Mouse (Mus musculus): ENCODE measurements around the gene Cacng2. TPM values are rescaled to one million over a fixed set of nuclear protein-coding genes. Genes with fewer than 3 reads are reported as not detected.

Gene Cacng2
- polyA plus RNA-seq, 1 experiment from 2014 or later = 0.04 TPM

- WGBS = 84% methylated on average over 10 of the region's 10 CpGs
- no peaks in the 10 kb centered on the region for H3K27me3 ChIP-seq
- ATAC-seq (ENCODE audit: insufficient number of reproducible peaks, low FRiP score, low TSS enrichment, low read depth) = no peak
These were observed 69.1 kb downstream of the Cacng2 start for GRCm38 (mm10) chr15:78050682-78051081.

DNA sequence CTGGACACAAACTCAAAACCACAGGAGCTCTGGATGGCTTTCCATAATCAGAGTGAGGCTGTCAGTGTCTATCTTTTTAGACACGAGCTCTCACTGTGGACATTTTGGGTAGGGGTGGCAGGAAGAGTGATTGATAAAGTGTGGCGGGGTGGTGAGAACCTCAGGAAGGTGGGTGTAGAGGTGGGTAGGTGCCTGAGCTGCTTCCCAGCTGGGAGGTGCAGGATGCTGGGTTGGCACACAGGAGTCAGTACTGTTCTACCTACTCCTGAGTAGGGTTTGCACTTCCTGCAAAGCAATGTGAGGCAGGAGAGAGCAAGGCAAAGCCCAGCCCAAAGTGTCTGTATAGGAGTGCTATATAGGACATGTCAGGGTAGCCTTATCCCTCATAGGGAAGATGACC is 69.9 kb downstream of the Cacng2 start:
- Histone ChIP-seq H3K4me1 (no peaks in the 10 kb centered on the region), H3K9me3 (replicated peaks) (no peaks in the 10 kb centered on the region), H3K4me2 (replicated peaks) (no peak overlapping the region), H3K4me3 (replicated peaks) (no peak overlapping the region), H3K36me3 (no peaks in the 10 kb centered on the region), H3K27me3 (no peaks in the 10 kb centered on the region), H3K27ac (replicated peaks) (no peak overlapping the region), H3K9ac (no peak overlapping the region)
- 77% methylated on average over 2 of the region's 2 CpGs for WGBS
- no peak for ATAC-seq (ENCODE audit: insufficient number of reproducible peaks, low FRiP score, low TSS enrichment, low read depth)

More at GRCm38 (mm10) chr15:78050682-78051081, 69.1 kb downstream of the Cacng2 start:
- no peak overlapping the region for H3K9ac ChIP-seq
- no peaks in the 10 kb centered on the region for H3K4me1 ChIP-seq
- H3K27ac ChIP-seq (replicated peaks) = no peak overlapping the region
- H3K9me3 ChIP-seq (replicated peaks) = no peaks in the 10 kb centered on the region
- H3K4me3 ChIP-seq (replicated peaks) = no peak overlapping the region
- no peak overlapping the region for H3K4me2 ChIP-seq (replicated peaks)
- H3K36me3 ChIP-seq = no peaks in the 10 kb centered on the region

DNA sequence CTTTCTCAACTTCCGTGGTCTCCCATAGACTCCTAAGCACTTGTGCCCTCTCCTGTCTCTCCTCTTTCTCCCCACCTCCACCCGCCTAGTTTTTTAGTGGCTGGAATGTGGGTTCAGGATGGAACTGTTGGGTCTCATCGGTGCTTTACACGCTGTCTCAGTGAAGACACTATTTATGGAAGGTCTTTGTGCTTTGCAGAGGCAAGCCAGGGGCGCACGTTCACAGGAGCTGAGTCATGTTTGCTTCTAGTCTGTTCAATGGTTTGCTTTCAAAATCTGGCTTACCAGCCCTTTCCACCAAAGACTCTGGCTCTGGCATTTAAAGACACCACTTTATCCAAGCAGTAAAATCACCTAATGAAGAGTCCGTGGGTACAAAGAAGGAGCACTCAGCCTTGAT is 74.0 kb downstream of the Cacng2 start:
- ATAC-seq (ENCODE audit: insufficient number of reproducible peaks, low FRiP score, low TSS enrichment, low read depth) = no peak
- Histone ChIP-seq H3K4me3 (replicated peaks) (no peak overlapping the region), H3K9ac (no peak overlapping the region), H3K27me3 (no peaks in the 10 kb centered on the region), H3K4me1 (no peaks in the 10 kb centered on the region), H3K36me3 (no peaks in the 10 kb centered on the region), H3K9me3 (replicated peaks) (no peaks in the 10 kb centered on the region), H3K27ac (replicated peaks) (no peak overlapping the region), H3K4me2 (replicated peaks) (no peak overlapping the region)
- WGBS = 67% methylated on average over 7 of the region's 7 CpGs

GRCm38 (mm10) chr15:78045314-78045713 is 74.5 kb downstream of the Cacng2 start:
- Histone ChIP-seq H3K4me3 (replicated peaks) (no peak overlapping the region), H3K36me3 (no peaks in the 10 kb centered on the region), H3K9ac (no peak overlapping the region), H3K27ac (replicated peaks) (no peak overlapping the region), H3K4me2 (replicated peaks) (no peak overlapping the region), H3K9me3 (replicated peaks) (no peaks in the 10 kb centered on the region), H3K27me3 (no peaks in the 10 kb centered on the region), H3K4me1 (no peaks in the 10 kb centered on the region)
- ATAC-seq (ENCODE audit: insufficient number of reproducible peaks, low FRiP score, low TSS enrichment, low read depth) = no peak
- 70% methylated on average over 7 of the region's 7 CpGs for WGBS

DNA sequence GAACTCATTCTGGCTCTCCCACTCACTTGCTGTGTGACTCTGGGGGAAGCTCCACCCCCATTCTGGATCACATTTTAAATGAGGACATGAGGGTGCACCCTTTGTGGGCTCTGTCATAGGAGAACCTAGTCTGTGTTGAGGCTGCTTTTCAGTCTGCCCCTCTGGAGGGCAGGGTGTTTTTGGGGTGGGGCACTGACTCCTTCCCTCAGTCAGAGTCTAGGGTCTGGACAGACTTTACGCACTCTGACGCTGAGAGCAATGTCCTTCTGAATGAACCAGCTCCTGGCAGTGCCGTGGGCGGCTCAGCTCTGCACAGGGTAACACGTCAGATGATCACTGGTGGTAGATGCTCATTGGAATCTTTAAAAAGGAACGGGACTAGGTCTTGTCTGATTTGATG is 75.0 kb downstream of the Cacng2 start:
- Histone ChIP-seq H3K4me3 (replicated peaks) (no peak overlapping the region), H3K36me3 (no peaks in the 10 kb centered on the region), H3K9me3 (replicated peaks) (no peaks in the 10 kb centered on the region), H3K4me1 (no peaks in the 10 kb centered on the region), H3K4me2 (replicated peaks) (no peak overlapping the region), H3K9ac (no peak overlapping the region), H3K27ac (replicated peaks) (no peak overlapping the region), H3K27me3 (no peaks in the 10 kb centered on the region)
- ATAC-seq (ENCODE audit: insufficient number of reproducible peaks, low FRiP score, low TSS enrichment, low read depth) = no peak
- 78% methylated on average over 6 of the region's 6 CpGs for WGBS

GRCm38 (mm10) chr15:78042706-78043105 is 77.1 kb downstream of the Cacng2 start:
- Histone ChIP-seq H3K27me3 (no peaks in the 10 kb centered on the region), H3K36me3 (no peaks in the 10 kb centered on the region), H3K4me3 (replicated peaks) (no peak overlapping the region), H3K4me1 (no peaks in the 10 kb centered on the region), H3K9me3 (replicated peaks) (no peaks in the 10 kb centered on the region), H3K4me2 (replicated peaks) (no peak overlapping the region), H3K9ac (no peak overlapping the region), H3K27ac (replicated peaks) (no peak overlapping the region)
- ATAC-seq (ENCODE audit: insufficient number of reproducible peaks, low FRiP score, low TSS enrichment, low read depth) = no peak
- 83% methylated on average over 8 of the region's 8 CpGs for WGBS

GRCm38 (mm10) chr15:78037626-78038025 is 82.2 kb downstream of the Cacng2 start:
- Histone ChIP-seq H3K27me3 (no peaks in the 10 kb centered on the region), H3K4me2 (replicated peaks) (no peak overlapping the region), H3K9ac (no peak overlapping the region), H3K4me3 (replicated peaks) (no peak overlapping the region), H3K27ac (replicated peaks) (no peak overlapping the region), H3K36me3 (no peaks in the 10 kb centered on the region), H3K4me1 (no peaks in the 10 kb centered on the region), H3K9me3 (replicated peaks) (no peaks in the 10 kb centered on the region)
- WGBS = 73% methylated on average over 10 of the region's 10 CpGs
- ATAC-seq (ENCODE audit: insufficient number of reproducible peaks, low FRiP score, low TSS enrichment, low read depth) = no peak

- H3K9ac ChIP-seq = no peak overlapping the region
- no peaks in the 10 kb centered on the region for H3K27me3 ChIP-seq
- no peaks in the 10 kb centered on the region for H3K36me3 ChIP-seq
- H3K9me3 ChIP-seq (replicated peaks) = no peaks in the 10 kb centered on the region
- no peak for ATAC-seq (ENCODE audit: insufficient number of reproducible peaks, low FRiP score, low TSS enrichment, low read depth)
- 67% methylated on average over 2 of the region's 2 CpGs for WGBS
- H3K4me2 ChIP-seq (replicated peaks) = no peak overlapping the region
- H3K4me3 ChIP-seq (replicated peaks) = no peak overlapping the region
- no peak overlapping the region for H3K27ac ChIP-seq (replicated peaks)
- H3K4me1 ChIP-seq = no peaks in the 10 kb centered on the region
These were observed 83.2 kb downstream of the Cacng2 start for GRCm38 (mm10) chr15:78036586-78036985.

DNA sequence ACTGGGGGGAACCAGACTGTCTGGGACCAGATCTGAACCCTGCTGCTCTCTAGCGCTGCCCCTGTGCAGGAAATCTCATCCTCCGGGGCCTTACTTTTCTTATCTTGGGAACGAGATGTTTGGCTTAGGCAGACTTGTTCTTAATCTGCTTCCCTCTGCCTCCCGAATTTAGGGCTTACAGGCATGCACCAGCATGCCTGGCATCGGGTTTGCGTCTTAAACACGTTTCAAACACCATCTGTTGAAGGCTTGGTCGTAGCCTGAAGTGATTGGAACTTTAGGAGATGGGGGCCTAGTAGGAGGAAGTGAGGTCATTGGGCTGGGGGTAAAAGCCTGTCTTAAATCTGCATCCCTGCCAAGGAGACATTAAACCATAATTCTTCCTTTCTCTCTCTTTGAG is 89.9 kb downstream of the Cacng2 start:
- no peaks in the 10 kb centered on the region for H3K4me1 ChIP-seq
- H3K27ac ChIP-seq (replicated peaks) = no peak overlapping the region
- H3K9ac ChIP-seq = no peak overlapping the region
- WGBS = 55% methylated on average over 8 of the region's 8 CpGs
- ATAC-seq (ENCODE audit: insufficient number of reproducible peaks, low FRiP score, low TSS enrichment, low read depth) = no peak
- no peaks in the 10 kb centered on the region for H3K27me3 ChIP-seq
- no peaks in the 10 kb centered on the region for H3K9me3 ChIP-seq (replicated peaks)
- H3K36me3 ChIP-seq = no peaks in the 10 kb centered on the region
- H3K4me3 ChIP-seq (replicated peaks) = no peak overlapping the region
- no peak overlapping the region for H3K4me2 ChIP-seq (replicated peaks)

DNA sequence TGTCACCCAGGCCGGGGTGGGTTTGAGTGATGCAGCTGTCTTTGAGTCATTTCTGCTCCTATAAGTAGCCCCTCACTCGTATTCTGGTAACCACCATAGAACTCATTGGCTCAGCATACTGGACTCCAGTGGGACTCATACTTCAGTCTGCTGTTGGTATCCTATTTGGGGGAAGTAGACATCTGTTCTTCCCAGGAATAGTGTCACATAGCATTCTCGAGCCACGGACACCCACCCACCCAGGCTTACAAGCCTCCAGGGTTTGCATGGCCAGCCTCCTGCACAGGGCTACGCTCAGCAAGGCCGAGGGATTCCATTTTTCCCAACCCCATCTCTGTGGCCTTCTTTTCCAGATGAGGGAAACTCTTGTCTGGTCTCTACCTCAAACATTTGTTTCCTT is 93.3 kb downstream of the Cacng2 start:
- WGBS = 81% methylated on average over 6 of the region's 6 CpGs
- no peak overlapping the region for H3K4me3 ChIP-seq (replicated peaks)
- H3K27me3 ChIP-seq = no peaks in the 10 kb centered on the region
- no peak for ATAC-seq (ENCODE audit: insufficient number of reproducible peaks, low FRiP score, low TSS enrichment, low read depth)
- no peaks in the 10 kb centered on the region for H3K36me3 ChIP-seq
- no peaks in the 10 kb centered on the region for H3K9me3 ChIP-seq (replicated peaks)
- no peak overlapping the region for H3K4me2 ChIP-seq (replicated peaks)
- no peaks in the 10 kb centered on the region for H3K4me1 ChIP-seq
- H3K27ac ChIP-seq (replicated peaks) = no peak overlapping the region
- H3K9ac ChIP-seq = no peak overlapping the region

GRCm38 (mm10) chr15:78024211-78024610 is 95.6 kb downstream of the Cacng2 start:
- Histone ChIP-seq H3K4me2 (replicated peaks) (no peak overlapping the region), H3K4me1 (no peaks in the 10 kb centered on the region), H3K27me3 (no peaks in the 10 kb centered on the region), H3K27ac (replicated peaks) (no peak overlapping the region), H3K4me3 (replicated peaks) (no peak overlapping the region), H3K9ac (no peak overlapping the region), H3K36me3 (no peaks in the 10 kb centered on the region), H3K9me3 (replicated peaks) (no peaks in the 10 kb centered on the region)
- 62% methylated on average over 4 of the region's 4 CpGs for WGBS
- ATAC-seq (ENCODE audit: insufficient number of reproducible peaks, low FRiP score, low TSS enrichment, low read depth) = no peak

DNA sequence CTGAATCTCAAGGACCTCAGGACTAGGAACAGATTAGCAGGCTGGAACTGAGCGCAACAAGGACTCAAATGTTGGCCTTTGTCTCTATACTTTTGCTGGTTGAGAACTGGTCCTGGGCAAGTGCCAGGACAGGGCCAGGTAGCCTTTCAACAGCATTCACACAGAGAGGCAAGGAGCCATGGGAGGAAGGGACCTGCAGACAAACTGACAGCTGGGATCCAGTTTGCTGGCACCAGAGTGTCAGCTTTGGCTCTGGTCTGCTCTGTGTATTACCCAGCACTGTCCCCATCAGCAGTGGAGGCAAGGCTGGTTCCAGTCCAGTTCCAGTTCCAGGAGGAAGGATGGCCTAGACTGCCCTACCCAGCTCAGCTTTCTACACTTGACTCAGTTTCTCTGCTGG is 105.8 kb downstream of the Cacng2 start:
- no peak overlapping the region for H3K27ac ChIP-seq (replicated peaks)
- H3K4me3 ChIP-seq (replicated peaks) = no peak overlapping the region
- H3K4me2 ChIP-seq (replicated peaks) = no peak overlapping the region
- H3K36me3 ChIP-seq = no peaks in the 10 kb centered on the region
- no peak overlapping the region for H3K9ac ChIP-seq
- no peaks in the 10 kb centered on the region for H3K27me3 ChIP-seq
- no peak for ATAC-seq (ENCODE audit: insufficient number of reproducible peaks, low FRiP score, low TSS enrichment, low read depth)
- no peaks in the 10 kb centered on the region for H3K9me3 ChIP-seq (replicated peaks)
- 91% methylated on average over 1 of the region's 1 CpGs for WGBS
- no peaks in the 10 kb centered on the region for H3K4me1 ChIP-seq

Measured in embryonic facial prominence, embryonic 15.5 days (tissue).